Mouse (Mus musculus) neural tube, embryonic 15.5 days (tissue): Measurements from ENCODE around the gene Dmrtc1a. TPM values are rescaled to one million over a fixed set of nuclear protein-coding genes. Genes with fewer than 3 reads are reported as not detected.

Experiments used
- polyA plus RNA-seq: library from polyadenylated mRNA; unstranded; fragments of >200 nt; fragmentation: Nextera tagmentation; extraction: Ambion mirVana; gene quantifications from 2 replicates; pipeline ENCODE4 v1.2.1, GENCODE M21; 2015

The Dmrtc1a gene
- polyA plus RNA-seq, 1 experiment from 2014 or later, result 1.0 TPM

Other genes with a start within 250 kb of the Dmrtc1a start
- gene Gm3880, start 221.7 kb downstream of the Dmrtc1a start, polyA plus RNA-seq, result not detected in 2 replicates
- not detected in 2 replicates for gene Gm9112, start 201.1 kb downstream of the Dmrtc1a start, polyA plus RNA-seq
- gene Dmrtc1b, start 200.8 kb downstream of the Dmrtc1a start, polyA plus RNA-seq, result not detected in 2 replicates
- not detected in 2 replicates for gene Dmrtc1c1, start 105.7 kb downstream of the Dmrtc1a start, polyA plus RNA-seq
- gene Dmrtc1c2, start 54.1 kb downstream of the Dmrtc1a start, polyA plus RNA-seq, result not detected in 2 replicates
- gene 1700031F05Rik, start 40.7 kb downstream of the Dmrtc1a start, polyA plus RNA-seq, result not detected in 2 replicates
- not detected in 2 replicates for gene 1700011M02Rik, start 218 bp upstream of the Dmrtc1a start, polyA plus RNA-seq
- 0.64 TPM in 1 of 2 replicates, not detected in the other for gene 1700018G05Rik, start 19.7 kb upstream of the Dmrtc1a start, polyA plus RNA-seq